Mouse (Mus musculus) kidney, adult 10 weeks (tissue): ENCODE results near the gene Gm5617. TPM values are rescaled to one million over a fixed set of nuclear protein-coding genes. Genes with fewer than 3 reads are reported as not detected.

Experiments
- polyA plus RNA-seq: library from polyadenylated mRNA; stranded (reverse); fragments of 350-450 nt; fragmentation: Illumina TruSeq; extraction: RNeasy Lipid Tissue Mini Kit (QIAGEN cat#74804); gene quantifications from one replicate; pipeline ENCODE4 v1.2.3, GENCODE M21; 2014; ENCODE audit warnings: low read depth, low replicate concordance

Gm5617 gene
- polyA plus RNA-seq: not detected

DNA sequence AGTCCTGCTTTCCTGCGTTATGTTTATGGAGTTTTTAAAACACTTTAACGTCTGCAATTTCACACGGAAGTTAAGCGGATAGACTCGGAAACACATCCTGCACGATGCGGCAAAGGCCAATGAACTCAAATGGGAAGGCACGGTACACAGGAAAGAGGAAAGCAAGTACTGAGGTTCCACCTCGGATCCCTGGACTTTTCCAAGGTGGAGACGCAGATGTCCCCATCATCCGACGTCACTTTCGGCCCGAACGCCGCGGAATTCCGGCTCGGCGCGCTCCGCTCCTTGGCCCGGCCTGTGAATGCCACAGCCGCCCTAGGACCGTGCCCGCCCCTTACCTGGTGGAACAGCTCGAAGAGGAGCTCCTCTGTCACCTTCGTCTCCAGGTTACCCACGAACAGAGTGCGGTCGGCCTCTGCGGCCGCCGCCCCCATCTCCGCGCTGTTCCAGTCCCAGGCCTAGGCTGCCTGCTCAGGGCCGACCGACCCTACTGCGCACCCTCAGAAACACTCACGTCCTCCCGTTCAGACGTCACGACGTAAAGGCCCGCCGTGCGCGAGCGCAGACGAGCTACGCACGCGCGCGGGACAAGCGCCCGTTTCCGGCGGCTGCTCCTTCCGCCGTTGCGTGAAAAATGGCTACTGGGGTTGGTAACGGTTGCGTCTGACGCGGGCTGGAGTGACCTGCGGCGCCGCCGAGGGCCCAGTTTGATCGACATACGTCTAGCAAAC is at the start of gene Gm5617, which contains the start of gene Rbm7:
Gene Gm5617, plus strand, starts transcription at position 626 of the 731 bp plus-strand sequence.
Gene Rbm7, minus strand, starts transcription at position 483 of the 731 bp plus-strand sequence.

GRCm38 (mm10) chr9:48480411-48481213 is 14.6 kb upstream of the Gm5617 start, which contains the start of gene Rexo2:
TSS of gene Rexo2 (minus strand) at chr9:48480623.

Other genes with a start within 250 kb of the Gm5617 start
- gene Nxpe2, start 142.0 kb upstream of the Gm5617 start, polyA plus RNA-seq: 2.3 TPM
- 113 TPM for gene Rexo2, start 14.8 kb upstream of the Gm5617 start, polyA plus RNA-seq
- gene Rbm7, start 143 bp upstream of the Gm5617 start, polyA plus RNA-seq: 102 TPM
- 0.73 TPM for gene Nnmt, start 109.7 kb downstream of the Gm5617 start, polyA plus RNA-seq